Mouse (Mus musculus) cerebellum, adult 9-11 months (tissue): ENCODE measurements around the gene Gm8453.
"Not testable (repeated sequence)": the region's sequence is repeated elsewhere in the genome, so short reads cannot be mapped to it uniquely, and the experiment has no call there.

Experiments
- DNase-seq: peaks from one replicate; pipeline ENCODE4 v3.0.0; 2022

The Gm8453 gene

DNA sequence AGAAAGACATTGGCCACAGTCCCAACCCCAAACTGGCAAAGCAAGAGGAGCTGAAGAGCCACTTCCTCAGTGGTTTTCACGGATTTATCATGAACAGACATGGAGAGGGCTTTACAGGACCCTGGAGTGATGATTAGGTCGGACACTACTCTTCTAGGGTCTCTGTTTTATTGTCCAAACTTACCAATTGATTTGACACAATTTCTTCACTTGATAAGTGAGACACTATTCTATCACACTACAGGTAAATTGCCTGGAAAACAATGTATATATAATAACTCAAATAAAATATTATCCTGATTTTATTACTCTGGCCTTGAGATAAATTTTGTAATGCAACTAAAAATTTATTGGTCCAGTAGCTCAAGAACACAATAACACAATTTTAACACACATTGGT, at the start of gene Gm8453:
Gene Gm8453, minus strand, starts transcription at position 101 of the 400 bp plus-strand sequence.
- DNase-seq = not testable (repeated sequence)

DNA sequence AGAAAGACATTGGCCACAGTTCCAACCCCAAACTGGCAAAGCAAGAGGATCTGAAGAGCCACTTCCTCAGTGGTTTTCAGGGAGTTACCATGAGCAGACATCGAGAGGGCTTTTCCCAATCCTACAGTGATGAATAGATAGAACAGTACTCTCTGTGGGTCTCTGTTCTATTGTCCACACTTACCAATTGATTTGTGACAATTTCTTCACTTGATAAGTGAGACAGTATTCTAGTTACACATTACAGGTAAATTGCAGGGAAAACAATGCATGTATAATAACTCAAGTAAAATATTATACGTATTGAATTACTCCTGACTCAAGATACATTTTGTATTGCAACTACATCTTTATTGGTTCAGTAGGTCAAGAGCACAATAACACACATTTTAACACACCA, 28.1 kb downstream of the Gm8453 start, which contains the start of gene Gm8653:
Gene Gm8653, minus strand, starts transcription at position 101 of the 400 bp plus-strand sequence.
- DNase-seq = not testable (repeated sequence)

DNA sequence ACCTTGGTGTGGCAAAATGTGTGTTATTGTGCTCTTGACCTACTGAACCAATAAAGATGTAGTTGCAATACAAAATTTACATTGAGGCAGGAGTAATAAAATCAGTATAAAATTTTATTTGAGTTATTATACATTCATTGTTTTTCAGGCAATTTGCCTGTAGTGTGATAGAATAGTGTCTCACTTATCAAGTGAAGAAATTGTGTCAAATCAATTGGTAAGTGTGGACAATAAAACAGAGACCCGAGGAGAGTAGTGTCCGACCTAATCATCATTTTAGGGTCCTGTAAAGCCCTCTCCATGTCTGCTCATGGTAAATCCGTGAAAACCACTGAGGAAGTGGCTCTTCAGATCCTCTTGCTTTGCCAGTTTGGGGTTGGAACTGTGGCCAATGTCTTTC, 40.2 kb downstream of the Gm8453 start, which contains the start of gene Vmn1r143:
Gene Vmn1r143, plus strand, starts transcription at position 301 of the 400 bp plus-strand sequence.
- DNase-seq = not testable (repeated sequence)
